Mouse (Mus musculus) right cerebral cortex, postnatal 10 days (tissue): Measurements from ENCODE around the gene Mettl6.

Experiments used
- DNase-seq, 2 experiments: peaks; one replicate each; pipeline ENCODE4 v3.0.0; 2021; ENCODE audit warnings: low spot score in 2 of 2

Mettl6 gene

GRCm38 (mm10) chr14:31494975-31495455, at the start of gene Mettl6:
Gene Mettl6 (minus strand): TSS chr14:31495040.
- peak; percentile 93 for DNase-seq

DNA sequence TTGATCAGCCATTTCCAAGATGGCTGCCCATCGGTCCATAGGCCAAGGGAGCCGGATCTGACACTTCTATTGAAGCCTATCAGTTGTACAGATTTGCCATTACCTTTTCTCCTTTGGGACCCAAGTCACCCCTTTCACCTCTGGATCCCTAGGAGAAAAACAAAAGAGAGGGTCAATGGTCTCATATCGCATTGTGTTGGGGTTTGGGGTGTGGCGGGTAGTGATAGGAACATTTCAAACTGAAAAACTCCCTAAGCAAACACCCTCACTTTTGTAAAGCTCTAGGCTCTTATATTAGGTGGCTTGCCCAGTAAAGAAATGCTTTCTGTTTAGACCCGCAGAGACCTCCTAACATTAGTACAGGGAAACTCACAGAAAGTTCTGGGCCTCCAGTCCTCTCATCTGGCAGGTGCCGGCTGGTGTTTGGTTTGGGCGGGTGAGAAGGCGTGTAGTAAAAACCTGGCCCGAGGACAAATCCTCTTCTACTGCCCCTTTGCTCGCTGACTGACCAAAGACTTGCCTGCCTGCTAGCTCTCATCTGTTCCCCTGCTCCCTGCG, 49.1 kb upstream of the Mettl6 start:
- DNase-seq = no peak

- DNase-seq = peak; percentile 35 to 41
Measured at GRCm38 (mm10) chr14:31537298-31537697, 42.5 kb upstream of the Mettl6 start.

DNA sequence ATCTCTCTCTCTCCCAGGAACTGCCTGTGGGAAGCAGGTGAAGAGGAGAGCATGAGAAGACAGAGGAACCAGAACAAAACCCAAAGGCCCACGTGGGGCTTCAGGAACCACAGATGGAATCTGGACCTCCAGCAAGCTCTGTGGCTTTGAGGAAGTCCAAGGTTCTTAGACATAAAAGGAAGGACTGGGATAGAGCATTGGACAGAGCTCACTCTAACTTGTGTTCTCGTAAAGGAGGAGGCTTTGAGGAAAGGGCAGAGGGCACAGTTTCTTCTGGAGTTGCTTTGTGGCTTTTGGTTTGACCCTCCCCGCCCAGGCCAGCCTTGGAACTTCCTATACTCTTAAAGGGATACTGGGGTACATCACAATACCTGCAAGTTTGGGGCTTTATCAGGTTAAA, 37.8 kb upstream of the Mettl6 start:
- DNase-seq = no peak

- no peak for DNase-seq
Measured at GRCm38 (mm10) chr14:31531506-31532148, 36.8 kb upstream of the Mettl6 start.

- DNase-seq = no peak
Measured at GRCm38 (mm10) chr14:31530847-31531246, 36.0 kb upstream of the Mettl6 start.

GRCm38 (mm10) chr14:31525040-31525810, 30.4 kb upstream of the Mettl6 start:
- DNase-seq = no peak

GRCm38 (mm10) chr14:31521318-31521717, 26.5 kb upstream of the Mettl6 start:
- DNase-seq = no peak

DNA sequence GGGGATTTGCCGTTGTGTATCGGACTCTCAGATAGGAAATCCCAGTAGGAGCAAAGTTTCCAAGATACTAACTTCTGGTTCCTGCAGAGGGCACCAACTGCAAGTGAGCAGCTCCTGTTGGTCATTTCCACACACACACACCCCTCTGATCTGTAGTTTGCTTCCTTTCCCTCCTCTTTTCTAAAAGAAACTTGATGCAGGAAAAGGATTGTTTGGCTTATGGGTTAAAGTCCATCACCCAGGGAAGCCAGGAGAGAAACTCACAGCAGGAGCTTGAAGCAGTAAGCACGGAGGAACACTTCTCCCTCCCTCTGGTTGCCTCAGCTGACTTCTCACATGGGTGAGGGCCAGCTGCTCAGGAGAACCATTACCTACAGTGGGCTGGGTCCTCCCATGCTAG, 24.3 kb upstream of the Mettl6 start:
- DNase-seq = no peak

DNA sequence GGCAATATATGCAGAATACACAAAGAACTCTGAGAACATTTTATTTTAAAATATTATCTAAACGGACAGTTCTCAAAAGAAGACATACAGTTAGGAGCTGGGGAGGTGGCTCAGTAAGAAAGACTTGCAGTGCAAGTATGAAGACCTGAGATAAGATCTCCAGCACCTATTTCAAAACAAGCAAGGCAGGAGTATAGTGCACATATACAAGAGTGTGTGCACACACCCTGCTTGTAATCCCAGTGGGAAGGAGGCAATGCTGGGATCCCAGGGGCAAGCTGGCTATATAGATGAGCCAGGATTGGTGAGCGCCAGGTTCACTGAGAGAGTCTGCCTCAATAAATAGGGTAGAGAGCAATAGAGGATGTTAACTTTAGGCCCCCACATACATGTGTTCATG, 21.1 kb upstream of the Mettl6 start:
- DNase-seq = no peak

DNA sequence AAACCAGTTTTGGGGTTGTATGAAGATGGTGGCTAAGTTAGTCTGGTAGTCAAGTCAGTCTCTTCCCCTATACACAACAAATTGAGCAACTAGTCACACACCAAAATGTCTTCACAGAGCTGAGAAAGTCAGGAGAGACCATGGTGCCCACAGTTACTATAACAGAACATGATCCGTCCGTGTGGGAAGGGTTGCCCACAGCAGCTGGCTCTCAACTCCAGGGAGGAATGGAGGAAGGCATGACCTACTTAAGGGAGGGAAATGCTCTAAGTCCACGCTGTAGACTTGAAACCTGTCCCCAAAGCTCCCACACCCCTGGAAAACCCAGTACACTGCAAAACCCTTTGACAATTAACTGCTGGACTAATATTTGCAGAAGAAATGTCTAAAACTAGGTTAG, 15.5 kb upstream of the Mettl6 start:
- no peak for DNase-seq

- no peak for DNase-seq
Measured at GRCm38 (mm10) chr14:31509911-31510310, 15.1 kb upstream of the Mettl6 start.

DNA sequence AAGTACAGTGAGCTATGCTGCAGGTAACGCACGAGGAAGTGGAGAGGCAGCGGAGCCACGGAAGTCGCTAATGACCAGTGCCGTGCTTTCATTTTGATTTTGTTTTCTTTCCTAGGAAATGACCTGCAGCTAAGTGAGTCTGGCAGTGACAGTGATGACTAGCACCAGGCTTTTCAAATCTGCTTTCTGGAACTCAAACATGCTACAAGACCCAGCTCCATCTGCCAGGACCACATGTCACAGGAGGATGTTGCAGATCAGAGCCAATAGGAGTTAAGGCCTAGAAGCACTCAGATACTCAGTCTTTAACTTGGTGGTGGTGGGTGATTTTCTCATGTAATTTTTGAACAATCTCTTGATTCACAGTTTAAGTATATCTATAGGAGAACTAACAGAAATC, 11.6 kb upstream of the Mettl6 start:
- DNase-seq = peak in 1 of 2 experiments; percentile 50

DNA sequence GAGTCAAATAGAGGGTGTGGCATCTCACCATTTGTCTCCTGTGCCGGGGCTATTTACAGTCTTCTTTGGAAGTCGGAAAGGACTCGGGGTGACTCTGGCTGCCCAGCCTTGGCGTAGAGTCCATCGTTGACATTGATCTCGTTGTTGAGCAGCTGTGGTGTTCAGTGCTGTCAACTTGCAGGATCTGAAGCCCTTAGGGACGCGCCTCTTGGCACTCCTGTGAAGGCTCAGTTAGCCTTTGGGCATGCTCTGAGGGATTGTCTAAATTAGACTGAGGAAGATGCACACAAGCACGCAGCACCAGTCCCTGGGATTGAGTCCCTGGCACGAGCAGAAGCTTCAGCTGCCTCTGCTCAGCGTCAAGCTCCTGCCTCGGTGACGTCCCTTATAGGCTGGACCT, 8.6 kb upstream of the Mettl6 start:
- DNase-seq = no peak

DNA sequence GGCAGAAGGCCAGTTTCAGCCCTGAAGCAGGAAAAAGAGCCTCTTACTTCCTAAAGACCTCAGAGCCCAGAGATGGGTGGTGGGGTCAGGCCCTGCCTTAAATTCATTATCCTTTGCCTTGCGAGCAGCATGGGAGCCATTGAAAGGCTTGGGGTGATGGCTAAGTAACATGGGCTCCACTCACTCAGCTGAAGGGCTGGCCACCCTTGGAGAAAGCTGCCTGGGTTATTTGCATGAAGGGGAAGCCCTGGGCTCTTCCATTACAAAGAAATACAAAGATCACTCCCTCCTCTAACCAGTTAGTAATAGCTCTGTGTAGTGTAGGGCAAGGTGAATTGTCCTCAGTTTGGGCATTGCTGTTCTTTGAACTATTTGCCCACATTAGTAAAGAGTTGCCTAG, 4.7 kb upstream of the Mettl6 start:
- DNase-seq = no peak

DNA sequence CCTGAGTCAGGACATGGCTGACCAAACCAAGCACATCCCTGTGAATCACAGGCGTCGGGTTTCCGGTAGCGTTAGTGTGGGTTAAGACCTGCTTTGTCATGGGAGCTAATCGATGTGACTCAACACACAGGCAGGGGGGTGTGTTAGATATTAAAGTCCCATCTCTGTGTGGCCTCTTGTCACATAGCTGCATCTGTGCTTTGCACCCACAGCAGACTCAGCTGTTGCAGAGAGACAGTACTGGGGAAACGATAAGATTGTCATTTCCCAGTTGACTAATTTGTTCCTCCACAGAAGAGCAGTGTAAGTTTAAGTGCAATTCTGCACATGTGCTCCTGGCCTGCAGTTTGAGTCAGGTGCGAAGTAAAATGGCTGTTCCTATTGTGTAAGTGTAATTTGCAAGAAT, 1.4 kb upstream of the Mettl6 start:
- no peak for DNase-seq

- DNase-seq = no peak
Measured at GRCm38 (mm10) chr14:31495538-31495937, 698 bp upstream of the Mettl6 start.

GRCm38 (mm10) chr14:31494349-31494974, 378 bp downstream of the Mettl6 start, which contains the start of gene Eaf1:
Gene Eaf1 (plus strand): TSS chr14:31494399.
- no peak for DNase-seq

- no peak for DNase-seq
Measured at GRCm38 (mm10) chr14:31493901-31494300, 939 bp downstream of the Mettl6 start.

DNA sequence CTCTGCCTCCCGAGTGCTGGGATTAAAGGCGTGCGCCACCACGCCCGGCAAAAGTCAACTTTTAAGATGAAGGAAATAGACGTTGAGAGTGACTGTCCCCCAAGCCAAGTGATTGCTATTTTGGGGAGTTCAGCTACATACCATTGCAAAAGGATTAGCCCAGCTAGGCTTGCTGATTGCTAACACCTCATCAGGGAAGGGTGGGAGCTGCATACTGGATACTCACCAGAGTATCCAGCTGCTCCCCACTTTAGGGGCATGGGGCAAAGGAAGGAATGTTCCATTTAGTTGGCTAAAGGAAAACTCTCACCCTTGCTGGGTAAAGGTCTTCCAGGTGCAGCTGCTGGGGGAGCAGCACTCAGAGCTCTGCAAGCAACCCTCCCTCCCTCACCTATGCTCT, 6.8 kb downstream of the Mettl6 start:
- DNase-seq = no peak

DNA sequence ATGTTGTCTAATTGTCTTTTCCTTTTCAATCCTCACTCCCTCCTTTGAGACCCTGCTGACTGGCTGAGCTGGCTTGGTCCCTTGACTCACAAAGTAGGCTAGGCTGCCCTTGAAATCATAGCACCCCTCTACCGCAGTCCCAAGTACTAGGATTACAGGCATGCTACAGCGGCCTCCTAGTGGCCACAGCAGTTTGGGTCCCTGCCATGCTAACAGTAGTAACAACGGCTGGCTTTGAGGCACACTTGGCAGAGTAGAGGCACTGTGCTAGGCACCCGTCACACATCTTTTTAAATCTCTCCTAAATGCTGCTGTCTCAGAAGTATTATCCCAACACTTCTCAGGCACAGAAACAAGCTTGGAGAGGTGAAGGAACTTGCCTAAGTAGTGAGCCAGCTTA, 8.4 kb downstream of the Mettl6 start:
- DNase-seq = no peak

DNA sequence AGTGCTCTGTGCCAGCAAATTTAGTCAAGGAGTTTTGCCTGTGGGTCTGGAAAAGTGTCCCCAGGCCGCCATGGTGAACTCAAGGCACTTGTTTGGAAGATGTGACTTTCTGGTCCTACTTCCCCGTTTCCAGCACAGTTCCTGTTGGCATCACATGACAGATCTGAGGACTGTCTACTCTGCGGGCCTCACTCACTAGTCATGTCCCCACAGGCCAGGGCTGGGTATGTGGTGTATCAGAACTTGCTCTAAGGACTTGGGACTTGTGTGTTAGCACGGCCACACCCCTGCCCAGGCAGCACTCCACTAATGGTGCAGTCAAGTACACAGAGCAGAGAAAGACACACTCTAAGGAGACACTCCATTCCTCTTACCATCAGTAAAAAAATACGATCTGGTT, 12.4 kb downstream of the Mettl6 start:
- no peak for DNase-seq
